Mouse (Mus musculus) stomach, embryonic 14.5 days (tissue): ENCODE data around the gene Padi4. TPM values are rescaled to one million over a fixed set of nuclear protein-coding genes. Genes with fewer than 3 reads are reported as not detected.
A peak's percentile ranks its signal among the peaks of the same experiment; 100 is the strongest.

Source experiments
- ATAC-seq: fragments of 200-750 bp; cut with Nextera tagmentation; 2 replicates; pipeline ENCODE4 v1.8.0; 2017; ENCODE audit warnings: low read depth, moderate TSS enrichment; ENCODE audit not compliant: insufficient number of reproducible peaks, insufficient read depth, low FRiP score
- H3K27ac ChIP-seq: fragments of 300-500 bp; sonication (generic); 2 replicates; pipeline ENCODE4 v1.5.1; 2014; ENCODE audit warnings: mild to moderate bottlenecking, low read length, moderate library complexity, mixed read lengths
- H3K27me3 ChIP-seq: fragments of 300-500 bp; sonication (generic); 2 replicates; pipeline ENCODE4 v1.6.1; 2014; ENCODE audit warnings: low read length, control low read depth, mixed read lengths; ENCODE audit not compliant: control insufficient read depth, insufficient read depth
- H3K36me3 ChIP-seq: fragments of 300-500 bp; sonication (generic); 2 replicates; pipeline ENCODE4 v1.6.1; 2014; ENCODE audit warnings: mild to moderate bottlenecking, control low read depth, low read length, moderate library complexity, mixed read lengths; ENCODE audit not compliant: control insufficient read depth, insufficient read depth
- H3K4me1 ChIP-seq: fragments of 300-500 bp; sonication (generic); 2 replicates; pipeline ENCODE4 v1.6.1; 2014; ENCODE audit warnings: low read length, control low read depth, mixed read lengths; ENCODE audit not compliant: control insufficient read depth, insufficient read depth
- H3K4me2 ChIP-seq: fragments of 300-500 bp; sonication (generic); replicated peaks from 2 replicates; pipeline ENCODE4 v1.6.1; 2014; ENCODE audit warnings: low read depth, low read length, control low read depth
- H3K4me3 ChIP-seq: fragments of 300-500 bp; sonication (generic); 2 replicates; pipeline ENCODE4 v1.5.1; 2014; ENCODE audit warnings: low read depth, low read length, control low read depth
- H3K9ac ChIP-seq: fragments of 300-500 bp; sonication (generic); replicated peaks from 2 replicates; pipeline ENCODE4 v1.6.1; 2014; ENCODE audit warnings: low read depth, mild to moderate bottlenecking, control low read depth, low read length, moderate library complexity, mixed read lengths
- H3K9me3 ChIP-seq: fragments of 300-500 bp; sonication (generic); 2 replicates; pipeline ENCODE4 v1.6.1; 2016; ENCODE audit warnings: low read depth, low read length, control low read depth; ENCODE audit not compliant: control insufficient read depth
- WGBS: fragments of 180-500 bp; shearing (Covaris S2); extraction: QIAGEN DNeasy Blood & Tissue Kit; methylation state at CpG from one replicate; pipeline ENCODE4 v1.1.7; 2014; 5-methylcytosine and 5-hydroxymethylcytosine counted together
- polyA plus RNA-seq: library from polyadenylated mRNA; unstranded; fragments of >200 nt; fragmentation: Nextera tagmentation; extraction: Ambion mirVana; gene quantifications from 2 replicates; pipeline ENCODE4 v1.2.1, GENCODE M21; 2014

Gene Padi4
- polyA plus RNA-seq, 1 experiment from 2014 or later, result 1.7 TPM

GRCm38 (mm10) chr4:140709617-140710016 lies 64.4 kb downstream of the Padi4 start:
- WGBS, result 86% methylated on average over 10 of the region's 10 CpGs
- no peak overlapping the region for H3K9ac ChIP-seq
- no peaks in the 10 kb centered on the region for H3K27me3 ChIP-seq
- no peak for ATAC-seq
- no peaks in the 10 kb centered on the region for H3K9me3 ChIP-seq
- H3K4me3 ChIP-seq, result no peak overlapping the region
- H3K4me1 ChIP-seq, result peaks cover 19% of the 10 kb centered on the region
- peaks cover 72% of the 10 kb centered on the region for H3K36me3 ChIP-seq
- H3K27ac ChIP-seq, result no peak overlapping the region
- no peak overlapping the region for H3K4me2 ChIP-seq

DNA sequence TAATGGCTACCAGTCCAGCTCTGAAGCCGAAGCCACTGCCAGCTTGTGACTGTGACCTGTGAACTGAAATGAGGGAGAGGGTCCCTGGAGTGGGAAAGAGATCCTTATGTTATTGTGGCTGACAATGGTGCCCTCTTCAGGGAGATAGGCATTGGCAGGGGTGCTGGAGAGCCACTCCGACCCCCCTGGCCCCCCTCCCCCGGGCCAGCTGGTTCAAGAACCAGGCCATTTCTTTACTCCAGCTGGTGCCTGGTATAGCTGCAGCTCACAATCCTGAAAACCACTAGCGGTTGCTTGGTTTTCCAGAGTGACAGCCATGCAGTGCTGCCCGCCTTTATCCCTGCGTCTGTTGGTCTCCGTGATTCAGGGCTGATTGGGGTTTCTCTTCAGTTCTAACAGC lies 64.9 kb downstream of the Padi4 start:
- peaks cover 19% of the 10 kb centered on the region for H3K4me1 ChIP-seq
- H3K9me3 ChIP-seq, result no peaks in the 10 kb centered on the region
- no peak overlapping the region for H3K27ac ChIP-seq
- H3K9ac ChIP-seq, result no peak overlapping the region
- no peak for ATAC-seq
- H3K4me3 ChIP-seq, result no peak overlapping the region
- 84% methylated on average over 7 of the region's 7 CpGs for WGBS
- H3K27me3 ChIP-seq, result no peaks in the 10 kb centered on the region
- no peak overlapping the region for H3K4me2 ChIP-seq
- peaks cover 67% of the 10 kb centered on the region for H3K36me3 ChIP-seq

- no peak overlapping the region for H3K9ac ChIP-seq
- peaks cover 25% of the 10 kb centered on the region for H3K4me1 ChIP-seq
- H3K36me3 ChIP-seq, result peaks cover 64% of the 10 kb centered on the region
- 0 out of 2 replicates have a peak overlapping the region, but pooled peaks have one; percentile 8 for H3K4me2 ChIP-seq
- H3K27ac ChIP-seq, result peak overlapping the region; percentile 41; the same call in 1 of the 2 replicates
- H3K4me3 ChIP-seq, result no peak overlapping the region
- 68% methylated on average over 18 of the region's 18 CpGs for WGBS
- H3K9me3 ChIP-seq, result no peaks in the 10 kb centered on the region
- ATAC-seq, result peak; percentile 65; the same call in 1 of the 2 replicates
- no peaks in the 10 kb centered on the region for H3K27me3 ChIP-seq
Observed at GRCm38 (mm10) chr4:140708297-140708927, 65.6 kb downstream of the Padi4 start.

- peaks cover 56% of the 10 kb centered on the region for H3K36me3 ChIP-seq
- 76% methylated on average over 4 of the region's 4 CpGs for WGBS
Observed at GRCm38 (mm10) chr4:140707615-140708014, 66.4 kb downstream of the Padi4 start.

GRCm38 (mm10) chr4:140704166-140704565 lies 69.9 kb downstream of the Padi4 start:
- Histone ChIP-seq H3K4me1 (peaks cover 31% of the 10 kb centered on the region), H3K27ac (no peak overlapping the region), H3K9me3 (no peaks in the 10 kb centered on the region), H3K27me3 (no peaks in the 10 kb centered on the region), H3K4me3 (0 out of 2 replicates have a peak overlapping the region, but pooled peaks have one; percentile 81), H3K36me3 (peaks cover 25% of the 10 kb centered on the region), H3K9ac (peak overlapping the region; percentile 94), H3K4me2 (peak overlapping the region; percentile 78)
- ATAC-seq, result no peak
- WGBS, result 38% methylated on average over 4 of the region's 4 CpGs

More at GRCm38 (mm10) chr4:140707615-140708014, 66.4 kb downstream of the Padi4 start:
- H3K4me3 ChIP-seq, result no peak overlapping the region
- no peaks in the 10 kb centered on the region for H3K27me3 ChIP-seq
- no peak overlapping the region for H3K9ac ChIP-seq
- H3K9me3 ChIP-seq, result no peaks in the 10 kb centered on the region
- peaks cover 25% of the 10 kb centered on the region for H3K4me1 ChIP-seq
- H3K4me2 ChIP-seq, result no peak overlapping the region
- peak overlapping the region; percentile 41; the same call in 1 of the 2 replicates for H3K27ac ChIP-seq
- no peak for ATAC-seq

- Histone ChIP-seq H3K36me3 (peaks cover 19% of the 10 kb centered on the region), H3K4me3 (peak overlapping the region; percentile 81), H3K27me3 (0 out of 2 replicates have a peak, but pooled peaks cover 3% of the 10 kb centered on the region), H3K4me1 (peaks cover 32% of the 10 kb centered on the region), H3K9me3 (no peaks in the 10 kb centered on the region), H3K4me2 (peak overlapping the region; percentile 78), H3K9ac (peak overlapping the region; percentile 94), H3K27ac (no peak overlapping the region)
- 9% methylated on average over 8 of the region's 8 CpGs for WGBS
- ATAC-seq, result no peak
Observed at GRCm38 (mm10) chr4:140703636-140704035, 70.4 kb downstream of the Padi4 start.

DNA sequence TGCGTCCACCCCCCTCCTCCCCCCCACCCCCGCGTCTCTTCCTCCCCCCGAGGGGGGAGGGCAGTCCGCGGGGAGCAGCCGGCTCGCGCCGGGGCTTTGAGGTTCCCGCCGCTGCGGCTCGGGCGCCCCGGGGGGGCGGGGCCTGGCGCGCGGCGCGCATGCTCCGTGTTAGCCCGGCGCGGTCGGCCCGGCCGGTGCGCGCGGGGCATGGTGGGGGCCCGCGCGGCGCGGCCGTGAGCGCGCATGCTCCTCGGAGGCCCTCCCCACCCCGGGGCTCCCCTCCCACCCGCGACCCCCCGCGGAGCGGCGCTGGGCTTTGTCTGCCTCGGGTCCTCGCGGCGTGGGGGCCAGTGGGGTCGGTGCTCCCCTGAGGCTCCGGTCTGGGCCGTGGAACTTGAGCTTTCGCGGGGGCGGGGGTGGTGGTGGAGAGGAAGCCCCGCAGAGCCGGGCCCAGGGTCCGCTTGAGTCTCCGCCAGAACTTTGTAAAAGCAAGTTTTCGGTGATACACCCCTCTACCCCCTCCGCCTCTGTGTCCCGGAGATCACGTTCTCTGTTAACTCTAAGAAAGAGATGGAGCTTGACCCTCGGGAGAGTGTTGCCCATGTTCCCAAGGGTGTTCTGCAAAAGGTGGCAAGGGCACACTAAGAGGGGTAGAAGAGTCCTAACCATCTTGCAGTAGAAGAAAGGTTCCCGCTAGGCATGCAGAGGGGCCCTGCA lies 71.3 kb downstream of the Padi4 start:
- 2% methylated on average over 36 of the region's 68 CpGs for WGBS
- Histone ChIP-seq H3K9ac (peak overlapping the region; percentile 94), H3K9me3 (no peaks in the 10 kb centered on the region), H3K4me2 (peak overlapping the region; percentile 78), H3K27ac (peak overlapping the region; percentile 98), H3K27me3 (0 out of 2 replicates have a peak, but pooled peaks cover 3% of the 10 kb centered on the region), H3K4me3 (peak overlapping the region; percentile 81), H3K36me3 (peaks cover 14% of the 10 kb centered on the region), H3K4me1 (peaks cover 29% of the 10 kb centered on the region)
- peak; percentile 81 for ATAC-seq

GRCm38 (mm10) chr4:140701716-140702561 lies 72.1 kb downstream of the Padi4 start:
- peaks cover 21% of the 10 kb centered on the region for H3K4me1 ChIP-seq
- H3K36me3 ChIP-seq, result peaks cover 14% of the 10 kb centered on the region
- H3K9me3 ChIP-seq, result no peaks in the 10 kb centered on the region
- peak overlapping the region; percentile 94 for H3K9ac ChIP-seq
- WGBS, result under 1% methylated on average over 92 of the region's 107 CpGs
- peak overlapping the region; percentile 78 for H3K4me2 ChIP-seq
- H3K4me3 ChIP-seq, result peak overlapping the region; percentile 81
- 0 out of 2 replicates have a peak, but pooled peaks have one; percentile 8 for ATAC-seq
- peak overlapping the region; percentile 98 for H3K27ac ChIP-seq
- H3K27me3 ChIP-seq, result 0 out of 2 replicates have a peak, but pooled peaks cover 3% of the 10 kb centered on the region
